Mouse (Mus musculus): Measurements from ENCODE around the gene Gm10037. TPM values are rescaled to one million over a fixed set of nuclear protein-coding genes. Genes with fewer than 3 reads are reported as not detected.
"Not testable (repeated sequence)": the region's sequence is repeated elsewhere in the genome, so short reads cannot be mapped to it uniquely, and the experiment has no call there.

Gm10037 gene
- total RNA-seq, 2 experiments from 2014 or later, result 3.8 to 5.3 TPM

DNA sequence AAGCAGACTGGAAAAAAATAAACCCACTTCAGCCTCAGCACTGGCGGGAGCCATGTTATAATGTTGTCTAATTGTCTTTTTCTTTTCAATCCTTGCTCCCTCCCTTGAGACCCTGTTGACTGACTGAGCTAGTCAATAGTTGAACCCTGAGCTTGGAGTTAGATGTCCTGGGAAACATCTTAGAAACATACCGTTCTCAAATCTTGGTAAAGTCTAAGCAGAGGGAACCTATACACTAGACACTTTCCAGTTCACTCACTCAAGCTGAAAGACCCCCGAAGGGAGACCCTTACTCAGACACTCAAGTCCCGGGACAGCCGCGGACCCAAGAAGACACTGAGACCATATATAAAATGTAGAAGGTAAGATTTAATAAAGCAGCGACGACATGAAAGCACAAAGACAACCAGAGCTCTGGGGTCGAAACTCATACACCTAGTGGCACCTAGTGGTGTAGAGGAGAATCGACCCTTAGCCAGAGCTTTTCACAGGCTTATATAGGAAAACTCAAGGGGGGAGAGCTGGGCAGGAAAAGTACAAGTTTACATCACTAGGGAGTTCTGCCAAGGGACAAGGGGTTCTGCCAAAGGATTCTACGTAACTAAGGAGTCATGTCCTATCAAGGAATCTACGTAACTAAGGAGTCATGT, 45.3 kb downstream of the Gm10037 start:
- DNase-seq; intact Hi-C loops (cut with DNase I): not testable (repeated sequence)

DNA sequence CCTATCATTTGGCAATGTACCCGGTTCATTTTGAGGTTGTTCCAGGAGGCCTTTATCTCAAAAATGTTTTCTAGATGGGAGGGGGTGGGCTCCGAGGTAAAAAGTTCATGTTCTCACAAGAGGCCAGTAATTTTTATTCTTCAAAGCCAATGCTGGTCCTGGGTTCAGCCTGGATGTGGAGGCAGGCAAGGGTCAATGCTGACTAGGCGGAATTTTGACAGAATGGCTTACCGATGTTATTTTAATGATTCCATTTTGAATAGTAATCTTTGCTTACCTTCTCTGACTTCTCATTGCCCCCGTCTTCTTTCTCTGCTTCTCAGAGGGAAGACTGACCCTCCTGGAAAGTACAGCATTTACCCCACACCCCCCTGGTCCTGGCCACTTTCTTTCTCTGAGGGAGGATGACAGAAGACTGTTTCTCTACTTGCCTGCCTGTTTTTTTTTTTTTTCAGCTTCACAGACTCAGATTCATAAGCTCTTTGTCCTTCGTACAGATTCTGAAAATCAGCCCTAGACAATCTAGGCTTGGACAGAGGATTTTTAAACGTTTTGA, 45.9 kb downstream of the Gm10037 start:
- intact Hi-C loops (cut with DNase I), result no loop called here
- no peak for DNase-seq

DNA sequence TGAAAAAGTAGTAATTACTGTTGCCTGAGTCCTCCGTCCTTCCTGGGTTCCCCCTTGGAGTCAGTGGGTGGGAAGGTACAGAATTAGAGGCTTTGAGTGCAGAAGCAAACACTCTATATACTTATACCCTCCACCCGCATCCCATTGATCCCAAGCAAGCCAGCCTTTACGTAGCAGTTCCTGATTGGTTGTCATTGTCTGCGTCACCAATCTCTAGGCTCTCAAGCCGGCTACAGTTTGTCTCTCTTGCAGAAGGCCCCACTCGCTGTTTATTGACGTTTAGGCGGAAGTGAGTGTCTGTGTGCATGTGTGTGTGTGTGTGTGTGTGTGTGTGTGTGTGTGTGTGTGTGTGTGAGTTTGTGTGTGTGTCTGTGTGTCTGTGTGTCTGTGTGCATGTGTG, 53.1 kb downstream of the Gm10037 start:
- intact Hi-C loops (cut with DNase I), result no loop called here

More for the DNA sequence above, 53.1 kb downstream of the Gm10037 start:
- DNase-seq, result no peak

Other genes with a start within 250 kb of the Gm10037 start
- 10 to 100 TPM; 11.3 to 11.4 TPM for gene Zfp729b, start 221.4 kb upstream of the Gm10037 start, total RNA-seq (2021)
- 1 to 10 TPM in 1 of 2 experiments, under 1 TPM in 1; 0.48 to 1.1 TPM for gene Gm49345, start 193.3 kb upstream of the Gm10037 start, total RNA-seq (2021)
- gene Zfp729a, start 193.3 kb upstream of the Gm10037 start, total RNA-seq (2021), result 1 to 10 TPM; 9.7 to 10.0 TPM
- 10 to 100 TPM; 21.5 to 25.0 TPM for gene Zfp738, start 144.0 kb upstream of the Gm10037 start, total RNA-seq (2021)
- 10 to 100 TPM; 20.6 TPM for gene Zfp65, start 101.9 kb upstream of the Gm10037 start, total RNA-seq (2021)
- 1 to 10 TPM; 7.2 to 9.1 TPM for gene Zfp85, start 75.9 kb upstream of the Gm10037 start, total RNA-seq (2021)
- gene Zfp493, start 51.4 kb upstream of the Gm10037 start, total RNA-seq (2021), result 1 to 10 TPM; 3.2 to 4.9 TPM
- 10 to 100 TPM in 1 of 2 experiments, 1 to 10 TPM in 1; 7.9 to 11.2 TPM for gene Zfp273, start 17.4 kb upstream of the Gm10037 start, total RNA-seq (2021)
- not detected for gene BC048507, start 32.2 kb downstream of the Gm10037 start, total RNA-seq (2021)

Data from left cerebral cortex, postnatal 4 days (tissue).